Mouse (Mus musculus) heart, postnatal 0 days (tissue): Measurements from ENCODE around the gene Ten1. TPM values are rescaled to one million over a fixed set of nuclear protein-coding genes. Genes with fewer than 3 reads are reported as not detected.

ENCODE experiments used
- ATAC-seq: fragments of 200-750 bp; cut with Nextera tagmentation; 2 replicates; pipeline ENCODE4 v1.8.0; 2017; ENCODE audit warnings: low read depth, moderate number of reproducible peaks, moderate library complexity; ENCODE audit not compliant: insufficient read depth
- DNase-seq: peaks from one replicate; pipeline ENCODE4 v3.0.0-alpha.2; 2016; ENCODE audit warnings: low spot score
- H3K27ac ChIP-seq: fragments of 300-500 bp; sonication (generic); 2 replicates; pipeline ENCODE4 v1.5.1; 2014; ENCODE audit warnings: low read depth, mild to moderate bottlenecking
- H3K27me3 ChIP-seq: fragments of 300-500 bp; sonication (generic); 2 replicates; pipeline ENCODE4 v1.6.1; 2014; ENCODE audit warnings: low read length, mixed read lengths; ENCODE audit not compliant: control insufficient read depth, insufficient read depth
- H3K36me3 ChIP-seq: fragments of 300-500 bp; sonication (generic); replicated peaks from 2 replicates; pipeline ENCODE4 v1.6.1; 2014; ENCODE audit warnings: low read length, mixed read lengths; ENCODE audit not compliant: control insufficient read depth, insufficient read depth
- H3K4me1 ChIP-seq: fragments of 300-500 bp; sonication (generic); 2 replicates; pipeline ENCODE4 v1.6.1; 2014; ENCODE audit warnings: antibody characterized with exemption; ENCODE audit not compliant: control insufficient read depth, insufficient read depth
- H3K4me2 ChIP-seq: fragments of 300-500 bp; sonication (generic); 2 replicates; pipeline ENCODE4 v1.6.1; 2014; ENCODE audit warnings: low read depth, mild to moderate bottlenecking, low read length, moderate library complexity
- H3K4me3 ChIP-seq: fragments of 300-500 bp; sonication (generic); 2 replicates; pipeline ENCODE4 v1.5.1; 2014; ENCODE audit warnings: low read depth, low read length
- H3K9ac ChIP-seq: fragments of 300-500 bp; sonication (generic); replicated peaks from 2 replicates; pipeline ENCODE4 v1.6.1; 2014; ENCODE audit warnings: low read depth, low read length, mixed read lengths
- H3K9me3 ChIP-seq: fragments of 300-500 bp; sonication (generic); replicated peaks from 2 replicates; pipeline ENCODE4 v1.6.1; 2016; ENCODE audit warnings: low read length; ENCODE audit not compliant: control insufficient read depth
- CTCF ChIP-seq: IDR thresholded peaks from 2 replicates; pipeline ENCODE4 v1.5.1; 2016; ENCODE audit warnings: antibody characterized with exemption, control low read depth, low read depth
- EP300 ChIP-seq: IDR thresholded peaks from 2 replicates; pipeline ENCODE4 v1.6.1; 2016; ENCODE audit warnings: antibody characterized with exemption, low read depth
- WGBS: fragments of 180-500 bp; shearing (Covaris S2); extraction: QIAGEN DNeasy Blood & Tissue Kit; methylation state at CpG from one replicate; pipeline ENCODE4 v1.1.7; 2014; 5-methylcytosine and 5-hydroxymethylcytosine counted together
- polyA plus RNA-seq: library from polyadenylated mRNA; unstranded; fragments of >200 nt; fragmentation: Nextera tagmentation; extraction: Ambion mirVana; gene quantifications from 2 replicates; pipeline ENCODE4 v1.2.1, GENCODE M21; 2015
- total RNA-seq: library from RNA; depleted of rRNA; stranded (reverse); fragments of >200 nt; gene quantifications from 2 replicates; pipeline ENCODE4 v1.2.3, GENCODE M21; 2014; ENCODE audit warnings: low replicate concordance

Ten1 gene
- total and polyA plus RNA-seq, 2 experiments from 2014 or later: 58.4 to 68.2 TPM

GRCm38 (mm10) chr11:116174775-116175448 is 23.7 kb upstream of the Ten1 start:
- H3K27me3 ChIP-seq: no peaks in the 10 kb centered on the region
- peaks cover 80% of the 10 kb centered on the region for H3K36me3 ChIP-seq
- no peak overlapping the region for H3K4me3 ChIP-seq
- H3K9me3 ChIP-seq: no peaks in the 10 kb centered on the region
- DNase-seq (no peak), ATAC-seq (no peak)
- no peak for TF ChIP-seq CTCF
- TF ChIP-seq EP300: no peak
- no peaks in the 10 kb centered on the region for H3K4me1 ChIP-seq
- no peak overlapping the region for H3K9ac ChIP-seq
- 90% methylated on average over 22 of the region's 22 CpGs for WGBS
- no peak overlapping the region for H3K27ac ChIP-seq
- no peak overlapping the region for H3K4me2 ChIP-seq

- 89% methylated on average over 7 of the region's 7 CpGs for WGBS
- Histone ChIP-seq H3K4me1 (no peaks in the 10 kb centered on the region), H3K9ac (no peak overlapping the region), H3K27me3 (no peaks in the 10 kb centered on the region), H3K27ac (no peak overlapping the region), H3K9me3 (no peaks in the 10 kb centered on the region), H3K4me2 (no peak overlapping the region), H3K36me3 (peaks cover 90% of the 10 kb centered on the region), H3K4me3 (no peak overlapping the region)
- DNase-seq (no peak), ATAC-seq (no peak)
- no peak for TF ChIP-seq EP300
- no peak for TF ChIP-seq CTCF
Observed at GRCm38 (mm10) chr11:116176010-116176409, 22.6 kb upstream of the Ten1 start.

GRCm38 (mm10) chr11:116178411-116179121 is 20.1 kb upstream of the Ten1 start:
- no peak overlapping the region for H3K4me3 ChIP-seq
- H3K4me2 ChIP-seq: no peak overlapping the region
- ATAC-seq (no peak), DNase-seq (no peak)
- H3K27ac ChIP-seq: no peak overlapping the region
- peaks cover 82% of the 10 kb centered on the region for H3K36me3 ChIP-seq
- H3K4me1 ChIP-seq: no peaks in the 10 kb centered on the region
- no peak for TF ChIP-seq EP300
- TF ChIP-seq CTCF: no peak
- no peaks in the 10 kb centered on the region for H3K27me3 ChIP-seq
- H3K9ac ChIP-seq: no peak overlapping the region
- 87% methylated on average over 20 of the region's 20 CpGs for WGBS
- no peaks in the 10 kb centered on the region for H3K9me3 ChIP-seq

- H3K27me3 ChIP-seq: no peaks in the 10 kb centered on the region
- H3K27ac ChIP-seq: no peak overlapping the region
- ATAC-seq: no peak
- H3K4me3 ChIP-seq: no peak overlapping the region
- TF ChIP-seq CTCF (no peak), EP300 (no peak)
- H3K9ac ChIP-seq: no peak overlapping the region
- peaks cover 74% of the 10 kb centered on the region for H3K36me3 ChIP-seq
- no peak overlapping the region for H3K4me2 ChIP-seq
- H3K4me1 ChIP-seq: peaks cover 14% of the 10 kb centered on the region
- DNase-seq: no peak
- WGBS: 69% methylated on average over 3 of the region's 3 CpGs
- H3K9me3 ChIP-seq: no peaks in the 10 kb centered on the region
Observed at GRCm38 (mm10) chr11:116185836-116186235, 12.8 kb upstream of the Ten1 start.

- Histone ChIP-seq H3K36me3 (peaks cover 77% of the 10 kb centered on the region), H3K9me3 (no peaks in the 10 kb centered on the region)
Observed at GRCm38 (mm10) chr11:116186360-116186759, 12.3 kb upstream of the Ten1 start.

More at GRCm38 (mm10) chr11:116186360-116186759, 12.3 kb upstream of the Ten1 start:
- no peak overlapping the region for H3K4me3 ChIP-seq
- no peak overlapping the region for H3K9ac ChIP-seq
- no peak overlapping the region for H3K27ac ChIP-seq
- H3K4me2 ChIP-seq: no peak overlapping the region
- 93% methylated on average over 11 of the region's 11 CpGs for WGBS
- ATAC-seq (no peak), DNase-seq (no peak)
- TF ChIP-seq CTCF (no peak), EP300 (no peak)
- H3K27me3 ChIP-seq: no peaks in the 10 kb centered on the region
- peaks cover 14% of the 10 kb centered on the region for H3K4me1 ChIP-seq
